Mouse (Mus musculus): ENCODE measurements around the gene Grin2b.
"Not testable (repeated sequence)": the region's sequence is repeated elsewhere in the genome, so short reads cannot be mapped to it uniquely, and the experiment has no call there.

Grin2b gene

DNA sequence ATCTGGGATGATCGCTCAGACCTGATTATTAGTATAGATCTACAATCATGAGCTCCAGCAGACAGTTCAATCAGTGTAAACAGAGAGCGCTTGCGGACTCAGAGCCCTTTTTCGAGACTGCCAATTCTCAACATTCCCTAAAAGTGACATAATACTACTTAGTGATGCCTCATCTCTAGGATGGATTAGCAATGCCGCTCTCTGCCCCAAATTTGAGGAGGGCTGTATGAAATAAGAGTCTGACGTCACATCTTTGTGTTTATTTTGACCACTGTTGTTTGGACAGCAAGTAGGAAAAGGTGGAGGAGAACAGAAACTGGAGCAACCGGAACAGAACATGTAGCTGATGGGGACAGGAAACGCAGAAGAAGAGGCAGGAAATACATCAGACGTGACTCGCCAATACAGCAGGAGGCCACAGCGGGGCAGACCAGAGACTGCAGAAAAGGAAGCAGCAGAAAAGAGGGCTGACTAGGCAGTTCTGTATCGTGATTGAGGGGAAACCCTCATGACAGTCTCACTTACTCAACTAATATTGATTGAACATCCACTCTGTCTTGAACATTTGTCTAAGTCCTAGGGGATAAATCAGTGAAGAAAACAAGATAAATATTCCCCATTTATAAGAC, 472.5 kb downstream of the Grin2b start:
- no peak for DNase-seq (ENCODE audit: low spot score)

DNA sequence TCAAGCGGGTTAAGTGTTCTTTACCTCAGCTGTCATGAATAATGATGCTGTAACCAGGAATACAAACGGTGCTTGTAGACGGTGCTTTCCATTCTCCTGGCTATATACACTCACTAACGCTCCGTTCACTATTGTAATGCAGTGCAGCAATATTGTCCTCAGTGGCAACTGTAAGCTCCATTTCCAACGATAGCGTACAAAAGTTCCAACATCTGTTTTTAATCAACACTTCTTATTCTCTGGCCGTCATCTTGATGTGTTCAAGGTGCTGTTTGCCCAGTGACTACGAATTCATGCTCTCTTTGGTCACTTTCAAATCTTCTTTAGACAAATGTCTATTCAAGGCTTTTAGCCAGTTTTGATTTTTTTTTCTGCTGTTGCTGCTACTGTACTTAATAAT, 480.8 kb downstream of the Grin2b start:
- DNase-seq (ENCODE audit: low spot score): no peak

DNA sequence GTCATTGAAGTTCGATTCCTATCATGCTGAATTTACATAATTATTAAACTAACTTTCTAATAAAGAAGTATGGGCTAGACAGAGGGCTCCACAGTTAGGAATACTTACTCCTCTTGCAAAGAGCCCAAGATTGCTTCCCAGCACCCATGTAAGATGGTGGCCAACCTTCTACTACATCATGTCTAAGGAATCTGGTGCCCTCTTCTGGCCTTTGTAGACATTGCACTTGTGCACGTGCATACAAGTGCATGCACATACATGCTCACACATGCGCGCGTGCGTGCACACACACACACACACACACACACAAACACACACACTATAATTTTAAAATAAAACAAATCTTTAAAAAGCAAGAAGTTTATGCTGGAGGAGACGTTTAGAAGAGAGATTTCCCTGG, 481.8 kb downstream of the Grin2b start:
- DNase-seq (ENCODE audit: low spot score): no peak

DNA sequence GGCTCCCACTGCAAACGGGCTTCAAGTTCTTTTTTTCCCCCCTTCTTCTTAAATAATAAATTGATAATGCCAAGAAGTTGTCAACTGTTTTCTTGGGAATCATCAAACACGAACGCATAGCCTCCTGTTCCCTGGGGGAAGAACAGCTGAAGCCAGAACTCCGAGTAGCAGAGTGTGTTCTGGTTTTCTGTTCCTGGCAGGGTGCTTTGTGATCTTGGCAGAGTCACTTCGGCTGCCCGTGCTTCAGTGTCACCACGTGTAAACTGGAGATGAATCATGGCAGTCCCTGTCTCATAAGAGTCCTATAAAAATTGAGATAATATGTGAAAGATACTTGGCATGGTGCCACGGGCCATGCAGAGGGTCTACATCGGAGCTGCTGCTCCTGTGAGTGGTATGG, 485.4 kb downstream of the Grin2b start:
- DNase-seq (ENCODE audit: low spot score): no peak

DNA sequence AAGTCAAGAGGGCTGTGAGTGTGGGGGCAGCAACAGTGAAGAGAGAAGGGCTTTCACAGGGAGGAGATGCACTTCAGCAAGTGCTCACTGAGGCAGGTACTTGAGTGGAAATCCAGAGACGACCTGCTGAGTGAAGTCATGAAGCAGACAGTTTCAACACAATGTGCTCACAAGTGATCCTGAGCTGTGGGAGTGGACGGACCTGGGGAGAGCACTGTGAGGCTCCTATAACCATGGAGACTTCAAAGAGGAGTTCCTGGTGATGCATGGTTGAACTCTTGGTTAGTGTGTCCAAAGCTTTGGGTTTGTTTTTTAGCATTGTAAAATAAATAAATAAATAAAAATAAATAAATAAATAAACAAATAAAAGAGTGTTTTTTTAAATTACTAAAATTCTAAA, 489.1 kb downstream of the Grin2b start:
- DNase-seq (ENCODE audit: low spot score): no peak

DNA sequence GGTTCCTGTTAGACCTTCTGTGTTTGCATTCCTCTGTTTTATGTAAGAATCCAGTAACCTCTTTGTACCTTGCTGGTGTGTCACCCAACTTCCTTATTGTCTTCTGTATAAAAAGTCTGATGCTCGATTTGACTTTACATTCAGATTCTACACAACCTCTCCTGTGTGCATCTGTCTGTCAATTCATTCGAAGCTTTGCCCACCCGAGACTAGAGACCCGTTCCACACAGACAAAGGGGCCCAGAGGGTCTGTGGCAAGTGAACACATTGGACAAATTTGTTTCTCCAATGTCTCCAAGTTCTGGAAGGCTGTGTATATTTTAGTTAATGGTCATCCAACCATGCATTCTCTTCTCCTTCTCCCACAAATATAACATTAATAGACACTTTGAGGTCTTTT, 491.9 kb downstream of the Grin2b start:
- not testable (repeated sequence) for DNase-seq (ENCODE audit: low spot score)

DNA sequence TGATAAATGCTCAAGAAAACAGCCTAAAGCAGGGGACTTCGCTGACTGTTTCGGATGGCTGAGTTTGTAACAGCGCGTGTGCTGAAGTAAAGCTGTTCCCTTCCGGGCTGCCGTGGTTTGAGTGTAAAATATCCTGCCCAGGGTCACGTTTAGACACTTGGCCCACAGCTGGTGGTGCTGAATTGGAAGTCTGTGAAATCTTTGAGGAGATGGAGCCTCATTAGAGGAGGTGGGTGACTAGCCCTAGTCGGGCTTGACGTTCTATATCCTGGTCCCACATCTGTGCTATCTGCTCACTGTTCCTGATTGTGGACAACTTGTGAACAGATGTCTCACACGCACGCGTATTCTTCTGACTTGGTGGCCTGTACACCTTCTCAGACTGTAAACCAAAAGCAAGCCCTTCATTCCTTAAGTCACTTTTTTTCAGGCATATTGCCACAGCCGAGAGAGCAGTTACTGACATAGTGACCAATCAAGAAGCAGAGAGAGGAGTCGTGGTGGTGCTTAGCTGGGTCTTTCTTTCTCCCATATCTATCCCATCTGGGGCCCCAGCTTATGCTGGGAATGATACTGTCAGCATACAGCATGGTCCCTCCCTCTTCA, 493.1 kb downstream of the Grin2b start:
- DNase-seq (ENCODE audit: low spot score): no peak

DNA sequence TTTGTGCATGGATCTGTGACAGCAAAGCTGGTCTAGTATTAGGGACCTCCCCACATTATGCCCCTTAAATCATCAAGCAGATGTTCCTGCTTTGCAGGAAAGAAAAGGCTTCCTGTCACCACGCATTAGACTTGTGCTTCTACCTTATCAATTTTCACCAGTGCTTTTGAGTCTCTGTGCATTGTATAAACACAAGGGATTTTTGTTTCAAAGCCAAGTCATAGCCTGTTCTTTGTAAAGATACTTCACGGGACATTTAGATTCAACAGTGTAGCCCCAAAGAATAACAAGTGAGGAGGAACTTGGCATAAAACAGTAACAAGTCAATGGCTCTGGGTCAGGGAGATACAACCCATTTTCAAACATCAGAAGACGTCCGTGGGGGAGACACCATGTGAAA, 498.9 kb downstream of the Grin2b start:
- DNase-seq (ENCODE audit: low spot score): no peak

DNA sequence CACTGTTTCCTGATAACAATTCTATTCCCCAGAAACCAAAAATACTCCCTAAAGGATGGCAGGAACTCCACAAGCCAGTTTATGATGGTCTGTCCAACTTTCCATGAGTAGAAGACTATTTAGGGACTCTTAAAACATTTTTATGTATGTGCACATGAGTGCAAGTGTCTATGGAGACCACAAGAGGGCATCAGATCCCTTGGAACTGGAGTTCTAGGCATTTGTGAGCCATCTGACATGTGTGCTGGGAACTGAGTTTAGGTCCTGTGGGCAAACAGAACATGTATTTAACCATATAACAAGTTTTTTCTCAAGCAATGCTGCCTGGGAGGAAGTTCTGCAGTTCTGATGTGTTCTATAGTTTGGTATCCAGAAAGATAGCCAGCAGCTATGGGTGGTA, 501.3 kb downstream of the Grin2b start:
- DNase-seq (ENCODE audit: low spot score): no peak
